Mouse (Mus musculus) MEL (cell line): ENCODE results near the gene Wdpcp. TPM values are rescaled to one million over a fixed set of nuclear protein-coding genes. Genes with fewer than 3 reads are reported as not detected.
A peak's percentile ranks its signal among the peaks of the same experiment; 100 is the strongest.

Source experiments
- DNase-seq: peaks from one replicate; pipeline ENCODE4 v3.0.0; 2011; ENCODE audit warnings: low read depth, low spot score
- H3K27ac ChIP-seq: 2 replicates; pipeline ENCODE4 v1.5.1; 2012; ENCODE audit warnings: low read depth, mild to moderate bottlenecking, control low read depth, low read length, moderate library complexity; ENCODE audit not compliant: control insufficient read depth
- H3K27me3 ChIP-seq, 2 experiments: fragments of 150-350 bp in 1 of 2; sonication (generic) in 1 of 2; 2 replicates each; pipeline ENCODE4 v1.6.1; 2012; ENCODE audit warnings: low read length in 2 of 2, mild to moderate bottlenecking in 2 of 2, improper control_type of control experiment in 1 of 2, moderate library complexity in 1 of 2; ENCODE audit not compliant: insufficient read depth in 2 of 2, control insufficient read depth in 1 of 2
- H3K36me3 ChIP-seq, 2 experiments: 2 replicates each; pipeline ENCODE4 v1.6.1; 2012 to 2014; ENCODE audit warnings: low read length in 2 of 2, improper control_type of control experiment in 1 of 2, inconsistent platforms in 1 of 2, mild to moderate bottlenecking in 1 of 2; ENCODE audit not compliant: insufficient read depth in 2 of 2, control insufficient read depth in 1 of 2
- H3K4me1 ChIP-seq, 2 experiments: fragments of 150-350 bp in 1 of 2; sonication (generic) in 1 of 2; 2 replicates each; pipeline ENCODE4 v1.6.1; 2012; ENCODE audit warnings: low read length in 2 of 2, improper control_type of control experiment in 1 of 2, mild to moderate bottlenecking in 1 of 2; ENCODE audit not compliant: insufficient read depth in 2 of 2, control insufficient read depth in 1 of 2
- H3K4me3 ChIP-seq, 2 experiments: fragments of 150-350 bp in 1 of 2; sonication (generic) in 1 of 2; 2 replicates each; pipeline ENCODE4 v1.5.1; 2012; ENCODE audit warnings: low read depth in 2 of 2, low read length in 2 of 2, mild to moderate bottlenecking in 2 of 2, moderate library complexity in 2 of 2, control low read depth in 1 of 2, improper control_type of control experiment in 1 of 2; ENCODE audit not compliant: control insufficient read depth in 1 of 2, insufficient read depth in 1 of 2
- H3K79me2 ChIP-seq: 2 replicates; pipeline ENCODE4 v1.6.1; 2012; ENCODE audit warnings: mild to moderate bottlenecking, low read length, moderate library complexity; ENCODE audit not compliant: control insufficient read depth, poor library complexity, insufficient read depth
- H3K9ac ChIP-seq: 2 replicates; pipeline ENCODE4 v1.6.1; 2012; ENCODE audit warnings: low read depth, mild to moderate bottlenecking, control low read depth, low read length, moderate library complexity; ENCODE audit not compliant: control insufficient read depth, poor library complexity, severe bottlenecking
- H3K9me3 ChIP-seq: fragments of 150-350 bp; sonication (generic); replicated peaks from 2 replicates; pipeline ENCODE4 v1.6.1; 2012; ENCODE audit warnings: mild to moderate bottlenecking, low read length, improper control_type of control experiment, moderate library complexity; ENCODE audit not compliant: insufficient read depth
- BHLHE40 ChIP-seq: IDR thresholded peaks from 2 replicates; pipeline ENCODE4 v1.6.1; 2012; ENCODE audit warnings: low read depth, mild to moderate bottlenecking, inconsistent platforms, low read length, improper control_type of control experiment, borderline replicate concordance
- CHD1 ChIP-seq: IDR thresholded peaks from 2 replicates; pipeline ENCODE4 v1.6.1; 2012; ENCODE audit warnings: low read depth, mild to moderate bottlenecking, inconsistent platforms, low read length, improper control_type of control experiment
- CHD2 ChIP-seq: IDR thresholded peaks from 2 replicates; pipeline ENCODE4 v1.6.1; 2011; ENCODE audit warnings: low read length, improper control_type of control experiment
- CTCF ChIP-seq, 3 experiments: IDR thresholded peaks in 2 of 3; conservative IDR thresholded peaks in 1 of 3; 2 replicates each; pipeline ENCODE4 v1.5.1; 2011 to 2012; ENCODE audit warnings: low read length in 3 of 3, low read depth in 2 of 3, mild to moderate bottlenecking in 2 of 3, improper control_type of control experiment in 1 of 3, inconsistent platforms in 1 of 3, mixed read lengths in 1 of 3, moderate library complexity in 1 of 3; ENCODE audit not compliant: control insufficient read depth in 1 of 3, insufficient read depth in 1 of 3, poor library complexity in 1 of 3, severe bottlenecking in 1 of 3
- E2F4 ChIP-seq: IDR thresholded peaks from 2 replicates; pipeline ENCODE4 v1.6.1; 2011; ENCODE audit warnings: low read depth, low read length, improper control_type of control experiment, borderline replicate concordance
- ELF1 ChIP-seq: IDR thresholded peaks from 2 replicates; pipeline ENCODE4 v1.6.1; 2014; ENCODE audit warnings: low read depth, mild to moderate bottlenecking, inconsistent platforms, low read length, improper control_type of control experiment, moderate library complexity
- EP300 ChIP-seq, 2 experiments: IDR thresholded peaks; 2 replicates each; pipeline ENCODE4 v1.6.1; 2011; ENCODE audit warnings: improper control_type of control experiment in 2 of 2, low read length in 2 of 2, low read depth in 1 of 2, mild to moderate bottlenecking in 1 of 2
- ETS1 ChIP-seq: IDR thresholded peaks from 2 replicates; pipeline ENCODE4 v1.6.1; 2012; ENCODE audit warnings: low read depth, mild to moderate bottlenecking, inconsistent platforms, low read length, improper control_type of control experiment, moderate library complexity
- GABPA ChIP-seq: IDR thresholded peaks from 2 replicates; pipeline ENCODE4 v1.6.1; 2012; ENCODE audit warnings: low read depth, mild to moderate bottlenecking, inconsistent platforms, low read length, improper control_type of control experiment, moderate library complexity
- GATA1 ChIP-seq: IDR thresholded peaks from 2 replicates; pipeline ENCODE4 v1.6.1; 2011; ENCODE audit warnings: low read depth, low read length, improper control_type of control experiment
- HCFC1 ChIP-seq: IDR thresholded peaks from 2 replicates; pipeline ENCODE4 v1.6.1; 2012; ENCODE audit warnings: low read depth, mild to moderate bottlenecking, inconsistent platforms, low read length, improper control_type of control experiment, moderate library complexity
- JUND ChIP-seq: IDR thresholded peaks from 2 replicates; pipeline ENCODE4 v1.6.1; 2011; ENCODE audit warnings: low read depth, mild to moderate bottlenecking, improper control_type of control experiment, low read length
- MAFK ChIP-seq: IDR thresholded peaks from 2 replicates; pipeline ENCODE4 v1.6.1; 2011; ENCODE audit warnings: low read depth, mild to moderate bottlenecking, low read length, improper control_type of control experiment, borderline replicate concordance
- MAX ChIP-seq: IDR thresholded peaks from 2 replicates; pipeline ENCODE4 v1.6.1; 2011; ENCODE audit warnings: low read length, improper control_type of control experiment
- MAZ ChIP-seq: IDR thresholded peaks from 2 replicates; pipeline ENCODE4 v1.6.1; 2012; ENCODE audit warnings: low read depth, mild to moderate bottlenecking, inconsistent platforms, low read length, improper control_type of control experiment
- MEF2A ChIP-seq: IDR thresholded peaks from 2 replicates; pipeline ENCODE4 v1.6.1; 2014; ENCODE audit warnings: low read depth, mild to moderate bottlenecking, inconsistent platforms, low read length, improper control_type of control experiment; ENCODE audit not compliant: poor library complexity, insufficient replicate concordance, severe bottlenecking; ENCODE audit errors: extremely low read depth
- MXI1 ChIP-seq: IDR thresholded peaks from 2 replicates; pipeline ENCODE4 v1.6.1; 2011; ENCODE audit warnings: mild to moderate bottlenecking, low read depth, low read length, improper control_type of control experiment
- MYC ChIP-seq: IDR thresholded peaks from 2 replicates; pipeline ENCODE4 v1.6.1; 2011; ENCODE audit warnings: low read depth, mild to moderate bottlenecking, low read length, improper control_type of control experiment, moderate library complexity
- NELFE ChIP-seq: IDR thresholded peaks from 2 replicates; pipeline ENCODE4 v1.6.1; 2011; ENCODE audit warnings: low read depth, low read length, improper control_type of control experiment
- NRF1 ChIP-seq: IDR thresholded peaks from 2 replicates; pipeline ENCODE4 v1.6.1; 2014; ENCODE audit warnings: low read depth, mild to moderate bottlenecking, inconsistent platforms, low read length, improper control_type of control experiment, moderate library complexity; ENCODE audit not compliant: poor library complexity, insufficient read depth, severe bottlenecking
- POLR2AphosphoS2 ChIP-seq: IDR thresholded peaks from 2 replicates; pipeline ENCODE4 v1.6.1; 2011; ENCODE audit warnings: low read length, improper control_type of control experiment
- RAD21 ChIP-seq: IDR thresholded peaks from 2 replicates; pipeline ENCODE4 v1.6.1; 2011; ENCODE audit warnings: mild to moderate bottlenecking, low read depth, low read length, improper control_type of control experiment
- RCOR1 ChIP-seq: IDR thresholded peaks from 2 replicates; pipeline ENCODE4 v1.6.1; 2012; ENCODE audit warnings: low read depth, mild to moderate bottlenecking, inconsistent platforms, low read length, improper control_type of control experiment
- SIN3A ChIP-seq: IDR thresholded peaks from 2 replicates; pipeline ENCODE4 v1.6.1; 2012; ENCODE audit warnings: low read length, improper control_type of control experiment, inconsistent platforms
- SMC3 ChIP-seq: IDR thresholded peaks from 2 replicates; pipeline ENCODE4 v1.6.1; 2011; ENCODE audit warnings: low read depth, low read length, improper control_type of control experiment
- TAL1 ChIP-seq: IDR thresholded peaks from 2 replicates; pipeline ENCODE4 v1.6.1; 2012; ENCODE audit warnings: mild to moderate bottlenecking, inconsistent platforms, low read length, moderate library complexity, mixed read lengths
- TBP ChIP-seq: IDR thresholded peaks from 2 replicates; pipeline ENCODE4 v1.8.0; 2011; ENCODE audit warnings: low read depth, low read length, improper control_type of control experiment
- UBTF ChIP-seq: IDR thresholded peaks from 2 replicates; pipeline ENCODE4 v1.6.1; 2012; ENCODE audit warnings: low read depth, mild to moderate bottlenecking, inconsistent platforms, low read length, improper control_type of control experiment, moderate library complexity, borderline replicate concordance; ENCODE audit not compliant: insufficient read depth
- USF1 ChIP-seq: IDR thresholded peaks from 2 replicates; pipeline ENCODE4 v1.6.1; 2014; ENCODE audit warnings: low read depth, mild to moderate bottlenecking, inconsistent platforms, low read length, improper control_type of control experiment, moderate library complexity
- ZC3H11A ChIP-seq: IDR thresholded peaks from 2 replicates; pipeline ENCODE4 v1.6.1; 2012; ENCODE audit warnings: low read depth, mild to moderate bottlenecking, inconsistent platforms, low read length, improper control_type of control experiment
- ZNF384 ChIP-seq: IDR thresholded peaks from 2 replicates; pipeline ENCODE4 v1.6.1; 2012; ENCODE audit warnings: low read depth, mild to moderate bottlenecking, inconsistent platforms, low read length, improper control_type of control experiment
- polyA plus RNA-seq, 2 experiments: library from polyadenylated mRNA; stranded (reverse) in 1 of 2; unstranded in 1 of 2; fragments of >175 nt in 1 of 2; fragments of >200 nt in 1 of 2; gene quantifications; 2 replicates each; pipeline versions ENCODE4 v1.2.1 to v1.2.4; 2012; ENCODE audit warnings: low replicate concordance in 2 of 2, low read depth in 1 of 2; ENCODE audit not compliant: insufficient read length in 2 of 2, insufficient read depth in 1 of 2, missing spikeins in 1 of 2
- total RNA-seq: library from RNA; depleted of rRNA; stranded (reverse); fragments of 300-350 nt; gene quantifications from 2 replicates; pipeline ENCODE4 v1.2.3, GENCODE M21; 2012

Gene Wdpcp
- total and polyA plus RNA-seq, 3 experiments: 0.81 to 1.3 TPM; not detected in 1

DNA sequence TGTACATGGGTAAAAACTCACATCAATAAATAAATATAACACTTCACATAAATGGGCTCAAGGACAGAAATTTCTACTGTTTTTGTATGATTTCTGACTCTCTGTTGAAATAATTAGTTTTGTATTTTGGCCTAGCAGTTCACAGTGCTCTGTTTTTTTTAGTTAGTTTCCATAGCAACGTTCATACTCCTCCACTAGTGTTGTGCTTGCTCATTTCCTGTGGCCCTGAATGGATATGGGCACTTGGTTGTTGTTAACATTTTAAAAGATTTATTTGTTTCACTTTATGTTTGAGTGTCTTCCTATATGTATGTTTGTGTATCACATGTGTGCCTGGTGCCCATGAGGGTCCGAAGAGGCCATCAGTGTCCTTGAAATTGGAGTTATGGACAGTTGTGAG, 23.0 kb upstream of the Wdpcp start:
- Histone ChIP-seq H3K4me3 (peak overlapping the region; percentile 17 to 68; a peak in 3 of 4 replicates), H3K27me3 (no peaks in the 10 kb centered on the region), H3K9ac (peak overlapping the region; percentile 28; the same call in 1 of the 2 replicates), H3K4me1 (peaks cover 13 to 16% of the 10 kb centered on the region in 2 experiments), H3K27ac (peak overlapping the region; percentile 51), H3K36me3 (peaks cover 0 to 34% of the 10 kb centered on the region in 2 experiments; a peak in 2 of 4 replicates), H3K79me2 (no peaks in the 10 kb centered on the region), H3K9me3 (no peaks in the 10 kb centered on the region)
- 0 out of 2 replicates have a peak, but pooled peaks have one; percentile 17 for TF ChIP-seq ETS1
- peak; percentile 83 for TF ChIP-seq ZNF384
- no peak for TF ChIP-seq SIN3A
- peak; percentile 62 for DNase-seq

DNA sequence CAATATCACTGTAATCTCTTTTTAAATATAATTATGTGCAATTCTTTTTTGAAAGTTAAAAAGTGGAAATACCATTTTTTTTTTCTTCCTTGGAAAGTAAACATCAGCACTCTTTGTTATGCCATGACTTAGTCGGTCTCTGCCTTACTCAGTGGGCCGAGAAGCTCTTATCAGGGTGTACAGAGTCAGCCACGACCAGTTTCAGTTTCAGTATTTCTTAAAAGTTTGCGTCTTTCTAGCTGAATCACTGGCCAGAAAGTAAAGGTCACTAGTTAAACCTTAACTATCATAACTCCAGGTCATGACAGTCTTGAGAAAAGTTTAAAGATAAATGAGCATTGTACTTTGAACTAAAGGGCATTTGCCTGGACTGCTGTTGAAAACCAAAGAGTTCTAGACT, 22.3 kb upstream of the Wdpcp start:
- H3K27ac ChIP-seq: peak overlapping the region; percentile 86
- peak overlapping the region; percentile 59 to 68 for H3K4me3 ChIP-seq
- peaks cover 13 to 16% of the 10 kb centered on the region in 2 experiments for H3K4me1 ChIP-seq
- H3K79me2 ChIP-seq: no peaks in the 10 kb centered on the region
- peaks cover 0 to 32% of the 10 kb centered on the region in 2 experiments; a peak in 2 of 4 replicates for H3K36me3 ChIP-seq
- peak overlapping the region; percentile 77 for H3K9ac ChIP-seq
- H3K9me3 ChIP-seq: no peaks in the 10 kb centered on the region
- peak; percentile 85 for DNase-seq
- H3K27me3 ChIP-seq: no peaks in the 10 kb centered on the region
- TF ChIP-seq MAFK (no peak), MAX (0 out of 2 replicates have a peak, but pooled peaks have one; percentile 4), RAD21 (no peak), NRF1 (no peak), ZNF384 (0 out of 2 replicates have a peak, but pooled peaks have one; percentile 59), BHLHE40 (no peak), SIN3A (peak; percentile 83), JUND (no peak), MYC (0 out of 2 replicates have a peak, but pooled peaks have one; percentile 13), CHD2 (no peak), MAZ (no peak), TBP (no peak; the same call in 1 of the 2 replicates), MEF2A (no peak), ZC3H11A (no peak), EP300 (IDR thresholded peaks at IDR 0.05; ENCODE audit: low read depth in 1 of 2, low read length in 2 of 2) (peak in 1 of 2 experiments; percentile 19; a peak in 2 of 4 replicates), MXI1 (no peak; the same call in 1 of the 2 replicates), E2F4 (no peak), POLR2AphosphoS2 (no peak), GABPA (no peak), ETS1 (peak; percentile 93), USF1 (no peak), ELF1 (no peak), TAL1 (no peak), CTCF (IDR thresholded peaks at IDR 0.05 in 2 of 3, conservative IDR thresholded peaks at IDR 0.05 in 1 of 3; ENCODE audit: control insufficient read depth in 1 of 3, insufficient read depth in 1 of 3, low read depth in 2 of 3, low read length in 3 of 3, poor library complexity in 1 of 3, severe bottlenecking in 1 of 3) (no peak), UBTF (no peak), RCOR1 (no peak), GATA1 (peak; percentile 80), HCFC1 (no peak; the same call in 1 of the 2 replicates), CHD1 (0 out of 2 replicates have a peak, but pooled peaks have one; percentile 38), SMC3 (no peak), NELFE (peak; percentile 46; the same call in 1 of the 2 replicates)
